Mouse (Mus musculus) thymus, adult 2 months (tissue): ENCODE data around the gene Sptb.

Experiments
- CTCF ChIP-seq: fragments of 200-500 bp; IDR thresholded peaks from 2 replicates; pipeline ENCODE4 v1.5.1; 2012; ENCODE audit warnings: mild to moderate bottlenecking, control low read depth, low read length, moderate library complexity, borderline replicate concordance; ENCODE audit not compliant: control insufficient read depth, poor library complexity, insufficient read depth; ENCODE audit errors: extremely low read depth
- POLR2A ChIP-seq: fragments of 200-500 bp; IDR thresholded peaks from 2 replicates; pipeline ENCODE4 v1.6.1; 2012; ENCODE audit warnings: mild to moderate bottlenecking, low read length, control low read depth, moderate library complexity; ENCODE audit not compliant: control insufficient read depth, poor library complexity, insufficient read depth; ENCODE audit errors: extremely low read depth

GRCm38 (mm10) chr12:76708956-76709794 is 1.2 kb downstream of the Sptb start:
- no peak for TF ChIP-seq CTCF
- no peak for TF ChIP-seq POLR2A
